Mouse (Mus musculus) megakaryocyte, embryonic 14.5 days (primary cell): ENCODE results near the gene Gm45337. TPM values are rescaled to one million over a fixed set of nuclear protein-coding genes. Genes with fewer than 3 reads are reported as not detected.
"Not testable (repeated sequence)": the region's sequence is repeated elsewhere in the genome, so short reads cannot be mapped to it uniquely, and the experiment has no call there.

ENCODE experiments used
- H3K27me3 ChIP-seq: replicated peaks from 2 replicates; pipeline ENCODE3; 2012; ENCODE audit warnings: inconsistent platforms
- H3K36me3 ChIP-seq: replicated peaks from 2 replicates; pipeline ENCODE3; 2012; ENCODE audit warnings: low read length, inconsistent platforms, mixed read lengths
- H3K4me1 ChIP-seq: 2 replicates; pipeline ENCODE4 v1.6.1; 2012; ENCODE audit warnings: inconsistent platforms
- H3K4me3 ChIP-seq: replicated peaks from 2 replicates; pipeline ENCODE3; 2012; ENCODE audit warnings: moderate library complexity, mild to moderate bottlenecking, inconsistent platforms
- H3K9me3 ChIP-seq: 2 replicates; pipeline ENCODE4 v1.6.1; 2012; ENCODE audit warnings: inconsistent platforms
- FLI1 ChIP-seq: IDR thresholded peaks from 2 replicates; pipeline ENCODE4 v1.6.1; 2012; ENCODE audit warnings: low read length, inconsistent platforms, mixed read lengths
- GATA1 ChIP-seq: IDR thresholded peaks from 3 replicates; pipeline ENCODE4 v1.6.1; 2012; ENCODE audit warnings: mixed read lengths, low read length, inconsistent platforms, borderline replicate concordance
- polyA plus RNA-seq: library from polyadenylated mRNA; stranded (reverse); fragments of >175 nt; gene quantifications from 2 replicates; pipeline ENCODE4 v1.2.3, GENCODE M21; 2012; ENCODE audit warnings: low replicate concordance; ENCODE audit not compliant: insufficient read depth

Gm45337 gene
- not detected in 2 replicates for polyA plus RNA-seq

DNA sequence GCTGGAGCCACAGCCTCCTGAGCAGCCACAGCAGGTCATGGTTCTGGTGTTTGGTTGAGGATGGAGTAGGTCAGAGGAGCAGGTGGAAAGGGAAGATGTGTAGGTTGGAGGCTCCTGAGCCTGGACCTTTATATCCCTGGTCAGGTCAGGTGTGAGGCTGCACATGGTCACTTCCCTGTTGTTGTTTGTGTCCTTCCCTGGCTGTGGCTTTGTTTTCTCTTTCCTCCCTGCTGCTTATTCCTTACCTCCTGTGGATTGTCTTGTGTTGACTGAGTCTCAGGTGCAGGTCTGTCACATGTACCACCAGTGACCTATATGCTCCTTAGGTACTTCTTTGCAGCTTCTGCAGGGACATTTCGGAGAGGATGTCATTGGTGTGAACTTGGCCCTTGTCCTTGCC is at the start of gene Gm45337:
Gene Gm45337, minus strand, starts transcription at position 101 of the 400 bp plus-strand sequence.
- Histone ChIP-seq H3K4me3 (no peak within 1 kb of the TSS), H3K9me3 (peaks cover 15% of the 10 kb centered on the region), H3K27me3 (peaks cover 42% of the 10 kb centered on the region), H3K4me1 (peaks cover 11% of the 10 kb centered on the region), H3K36me3 (no peaks in the 10 kb centered on the region)
- TF ChIP-seq FLI1 (no peak), GATA1 (no peak)

DNA sequence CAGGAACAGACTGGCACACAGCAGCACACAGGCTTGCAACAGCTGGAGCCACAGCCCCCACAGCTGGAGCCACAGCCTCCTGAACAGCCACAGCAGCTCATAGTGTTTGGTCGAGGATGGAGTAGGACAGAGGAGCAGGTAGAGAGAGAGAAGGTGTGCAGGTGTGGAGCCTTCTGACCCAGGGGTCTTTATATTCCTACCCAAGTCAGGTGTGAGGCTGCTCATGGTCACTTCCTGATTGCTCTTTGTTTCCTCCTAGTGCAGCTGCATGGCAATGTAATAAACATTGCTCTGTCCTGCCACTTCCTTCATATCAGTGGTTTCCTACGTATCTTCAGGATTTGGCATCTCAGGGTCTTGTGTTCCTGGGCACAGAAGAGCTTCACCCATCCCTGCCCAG is 45.9 kb upstream of the Gm45337 start, which contains the start of gene Gm10153:
Gene Gm10153, minus strand, starts transcription at position 101 of the 400 bp plus-strand sequence.
- peaks cover 25% of the 10 kb centered on the region for H3K27me3 ChIP-seq
- H3K36me3 ChIP-seq = no peaks in the 10 kb centered on the region
- TF ChIP-seq GATA1 (no peak), FLI1 (no peak)
- H3K9me3 ChIP-seq = peaks cover 11% of the 10 kb centered on the region; the same call in 1 of the 2 replicates
- H3K4me3 ChIP-seq = no peak within 1 kb of the TSS
- no peaks in the 10 kb centered on the region for H3K4me1 ChIP-seq

- TF ChIP-seq FLI1 (no peak), GATA1 (no peak)
- H3K36me3 ChIP-seq = no peaks in the 10 kb centered on the region
- no peak overlapping the region for H3K4me3 ChIP-seq
- peaks cover 29% of the 10 kb centered on the region for H3K27me3 ChIP-seq
- no peaks in the 10 kb centered on the region for H3K4me1 ChIP-seq
- no peaks in the 10 kb centered on the region for H3K9me3 ChIP-seq
Measured at GRCm38 (mm10) chr7:142188156-142188555, 43.7 kb upstream of the Gm45337 start.

- Histone ChIP-seq H3K4me1 (no peaks in the 10 kb centered on the region), H3K27me3 (peaks cover 17% of the 10 kb centered on the region), H3K36me3 (no peaks in the 10 kb centered on the region), H3K9me3 (peaks cover 9% of the 10 kb centered on the region), H3K4me3 (no peak overlapping the region)
- TF ChIP-seq GATA1 = no peak
- TF ChIP-seq FLI1 = no peak
Measured at GRCm38 (mm10) chr7:142181021-142181420, 36.6 kb upstream of the Gm45337 start.

DNA sequence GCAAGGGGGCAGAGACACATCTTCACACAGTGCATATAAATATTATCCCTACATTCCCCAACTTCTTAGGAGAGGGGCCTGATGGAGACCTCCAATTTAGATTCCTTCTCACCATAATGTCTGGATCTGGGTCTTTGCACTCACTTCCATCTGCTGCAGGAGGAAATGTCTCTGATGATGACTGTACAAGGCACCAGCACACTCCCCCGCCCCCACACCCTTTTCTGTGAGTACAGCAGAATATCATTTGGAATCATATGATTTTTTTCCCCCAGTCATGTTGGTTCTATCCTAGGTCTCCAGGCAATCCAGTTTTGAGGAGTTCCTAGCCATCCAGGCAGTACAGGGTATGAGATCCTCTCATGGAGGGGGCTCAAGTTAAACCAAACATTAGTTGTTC is 34.3 kb upstream of the Gm45337 start:
- peaks cover 13% of the 10 kb centered on the region for H3K9me3 ChIP-seq
- no peak for TF ChIP-seq FLI1
- no peak for TF ChIP-seq GATA1
- H3K36me3 ChIP-seq = no peaks in the 10 kb centered on the region
- no peak overlapping the region for H3K4me3 ChIP-seq
- peaks cover 14% of the 10 kb centered on the region for H3K27me3 ChIP-seq
- no peaks in the 10 kb centered on the region for H3K4me1 ChIP-seq

DNA sequence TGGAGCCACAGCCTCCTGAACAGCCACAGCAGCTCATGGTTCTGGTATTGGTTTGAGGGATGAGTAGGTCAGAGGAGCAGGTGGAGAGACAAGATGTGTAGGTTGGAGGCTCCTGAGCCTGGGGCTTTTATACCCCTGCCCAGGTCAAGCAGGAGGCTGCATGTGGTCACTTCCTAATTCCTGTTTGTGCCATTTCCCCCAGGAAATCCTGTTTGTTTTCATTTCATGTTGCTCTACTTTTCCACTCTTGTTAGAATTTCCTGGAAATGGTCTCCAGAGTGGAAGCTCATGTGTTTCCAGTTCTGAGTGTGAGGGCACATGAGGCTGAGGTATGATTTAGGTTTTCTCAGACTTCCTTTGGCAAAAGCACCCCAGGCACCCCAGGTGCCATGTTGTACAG is 31.5 kb upstream of the Gm45337 start, which contains the start of gene Krtap5-2:
Gene Krtap5-2, minus strand, starts transcription at position 101 of the 400 bp plus-strand sequence.
- not testable (repeated sequence) for H3K4me1 ChIP-seq, H3K4me3 ChIP-seq, H3K36me3 ChIP-seq
- peaks cover 13% of the 10 kb centered on the region for H3K9me3 ChIP-seq
- H3K27me3 ChIP-seq = peaks cover 29% of the 10 kb centered on the region

GRCm38 (mm10) chr7:142169836-142170235 is 25.4 kb upstream of the Gm45337 start:
- Histone ChIP-seq H3K9me3 (no peaks in the 10 kb centered on the region), H3K36me3 (no peaks in the 10 kb centered on the region), H3K4me1 (no peaks in the 10 kb centered on the region), H3K27me3 (peaks cover 31% of the 10 kb centered on the region), H3K4me3 (no peak overlapping the region)
- TF ChIP-seq GATA1 = no peak
- no peak for TF ChIP-seq FLI1

- H3K36me3 ChIP-seq, H3K9me3 ChIP-seq, H3K4me1 ChIP-seq, H3K4me3 ChIP-seq: not testable (repeated sequence)
- peaks cover 28% of the 10 kb centered on the region for H3K27me3 ChIP-seq
Measured at GRCm38 (mm10) chr7:142165639-142166038, 21.2 kb upstream of the Gm45337 start, which contains the start of gene Gm4553. Gene Gm4553, minus strand, starts transcription at chr7:142165739.

GRCm38 (mm10) chr7:142159366-142159765 is 15.0 kb upstream of the Gm45337 start:
- Histone ChIP-seq H3K4me3 (no peak overlapping the region), H3K4me1 (no peaks in the 10 kb centered on the region), H3K36me3 (no peaks in the 10 kb centered on the region), H3K9me3 (peaks cover 3% of the 10 kb centered on the region; the same call in 1 of the 2 replicates), H3K27me3 (peaks cover 41% of the 10 kb centered on the region)
- TF ChIP-seq FLI1 = no peak
- TF ChIP-seq GATA1 = no peak

DNA sequence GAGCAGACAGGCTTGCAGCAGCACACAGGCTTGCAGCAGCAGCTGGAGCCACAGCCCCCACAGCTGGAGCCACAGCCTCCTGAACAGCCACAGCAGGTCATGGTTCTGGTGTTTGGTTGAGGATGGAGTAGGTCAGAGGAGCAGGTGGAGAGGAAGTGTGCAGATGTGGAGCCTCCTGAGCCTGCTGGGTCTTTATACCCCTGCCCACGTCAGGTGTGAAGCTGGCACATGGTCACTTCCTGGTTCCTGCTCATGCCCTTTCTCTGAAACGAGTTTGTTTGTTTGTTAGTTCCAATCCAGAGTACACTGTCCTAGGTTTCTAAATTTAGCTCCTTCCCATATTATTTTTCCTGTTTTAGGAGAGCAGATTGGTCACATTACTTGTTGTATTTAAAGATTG is 12.6 kb upstream of the Gm45337 start, which contains the start of gene Gm29735:
Gene Gm29735, minus strand, starts transcription at position 101 of the 400 bp plus-strand sequence.
- H3K4me1 ChIP-seq, H3K4me3 ChIP-seq, H3K36me3 ChIP-seq: not testable (repeated sequence)
- peaks cover 13% of the 10 kb centered on the region for H3K9me3 ChIP-seq
- H3K27me3 ChIP-seq = peaks cover 33% of the 10 kb centered on the region

DNA sequence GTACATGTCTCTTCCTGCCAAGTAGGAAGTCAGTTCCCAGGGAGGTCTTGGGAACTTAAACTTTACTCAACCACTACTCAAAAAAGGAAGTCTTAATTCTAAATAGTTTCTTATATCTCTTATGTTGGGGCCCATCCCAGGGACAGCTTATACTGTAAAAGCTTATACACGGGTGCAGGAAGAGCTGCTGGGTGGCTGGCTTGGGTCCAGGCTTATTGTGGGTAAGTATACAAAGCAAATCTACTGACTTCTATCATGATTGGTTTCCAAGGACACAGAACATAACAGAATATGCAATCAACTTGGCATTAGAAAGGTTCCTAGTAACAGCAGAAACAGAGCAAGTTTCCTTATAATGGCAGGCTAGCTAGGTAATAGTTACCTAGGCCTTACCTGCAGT is 10.9 kb upstream of the Gm45337 start:
- no peak for TF ChIP-seq GATA1
- no peak for TF ChIP-seq FLI1
- Histone ChIP-seq H3K4me3 (no peak overlapping the region), H3K36me3 (no peaks in the 10 kb centered on the region), H3K9me3 (peaks cover 28% of the 10 kb centered on the region), H3K27me3 (peaks cover 42% of the 10 kb centered on the region), H3K4me1 (no peaks in the 10 kb centered on the region)
